Mouse (Mus musculus) kidney, adult 8-10 months (tissue): ENCODE results near the gene Dgka.
"Not testable (repeated sequence)": the region's sequence is repeated elsewhere in the genome, so short reads cannot be mapped to it uniquely, and the experiment has no call there.

ENCODE experiments used
- DNase-seq, 2 experiments: peaks; one replicate each; pipeline ENCODE4 v3.0.0; 2022

Dgka gene

DNA sequence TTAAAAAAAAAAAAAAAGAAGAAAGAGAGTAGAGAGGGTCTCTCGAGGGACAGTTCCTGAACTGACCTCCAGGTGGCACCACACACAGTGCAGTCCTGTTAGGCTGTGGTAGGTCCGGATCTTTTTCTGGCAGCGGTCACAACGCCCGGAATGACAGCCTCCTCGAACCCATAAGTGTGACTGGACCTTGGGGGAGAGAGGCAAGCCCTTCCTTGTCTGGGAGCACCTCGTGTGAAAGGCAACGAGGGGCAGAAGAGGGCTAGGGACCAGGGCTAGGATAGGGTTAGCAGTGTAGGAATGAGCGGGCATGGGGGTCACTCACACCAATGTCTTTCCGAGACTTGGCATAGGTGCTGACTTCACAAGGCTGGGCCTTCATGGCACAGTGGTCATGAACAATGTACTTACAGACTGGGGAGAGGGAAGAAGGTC, 13.6 kb downstream of the Dgka start:
- peak; percentile 54 to 76 for DNase-seq

DNA sequence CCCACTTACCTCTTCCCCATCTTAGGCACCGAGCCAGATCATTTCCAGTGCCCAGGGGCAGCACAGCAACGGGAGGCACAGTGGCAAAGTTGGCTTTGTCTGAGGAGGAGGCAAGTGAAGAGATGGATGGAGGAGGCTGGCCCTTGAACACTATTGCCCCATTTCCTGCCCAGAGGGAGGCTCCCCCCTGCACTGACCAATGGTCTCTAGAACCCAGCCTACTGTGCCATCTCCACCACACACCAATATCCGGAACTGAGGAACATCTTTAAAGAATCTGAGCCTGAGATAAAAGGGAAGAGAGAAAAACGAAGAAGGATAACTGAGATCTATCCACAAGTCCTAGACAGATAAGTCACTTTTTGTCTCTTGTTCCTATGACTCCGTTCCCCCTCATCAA, 16.6 kb downstream of the Dgka start:
- DNase-seq = no peak

DNA sequence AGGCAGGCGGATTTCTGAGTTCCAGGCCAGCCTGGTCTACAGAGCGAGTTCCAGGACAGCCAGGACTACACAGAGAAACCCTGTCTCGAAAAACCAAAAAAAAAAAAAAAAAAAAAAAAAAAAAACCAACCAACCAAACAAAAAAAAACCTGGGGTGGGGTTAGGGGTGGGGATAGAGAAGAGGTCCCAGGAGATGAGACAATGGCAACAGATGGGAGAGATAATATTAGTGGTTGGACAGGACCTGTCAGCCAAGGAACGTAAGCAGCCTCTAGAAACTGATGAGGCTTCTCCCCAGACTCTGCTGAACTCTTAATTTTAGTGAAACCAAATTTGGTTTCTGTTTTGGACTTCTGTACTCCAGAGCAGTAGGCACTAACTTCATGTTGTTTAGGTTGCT, 19.2 kb downstream of the Dgka start:
- DNase-seq = not testable (repeated sequence)

DNA sequence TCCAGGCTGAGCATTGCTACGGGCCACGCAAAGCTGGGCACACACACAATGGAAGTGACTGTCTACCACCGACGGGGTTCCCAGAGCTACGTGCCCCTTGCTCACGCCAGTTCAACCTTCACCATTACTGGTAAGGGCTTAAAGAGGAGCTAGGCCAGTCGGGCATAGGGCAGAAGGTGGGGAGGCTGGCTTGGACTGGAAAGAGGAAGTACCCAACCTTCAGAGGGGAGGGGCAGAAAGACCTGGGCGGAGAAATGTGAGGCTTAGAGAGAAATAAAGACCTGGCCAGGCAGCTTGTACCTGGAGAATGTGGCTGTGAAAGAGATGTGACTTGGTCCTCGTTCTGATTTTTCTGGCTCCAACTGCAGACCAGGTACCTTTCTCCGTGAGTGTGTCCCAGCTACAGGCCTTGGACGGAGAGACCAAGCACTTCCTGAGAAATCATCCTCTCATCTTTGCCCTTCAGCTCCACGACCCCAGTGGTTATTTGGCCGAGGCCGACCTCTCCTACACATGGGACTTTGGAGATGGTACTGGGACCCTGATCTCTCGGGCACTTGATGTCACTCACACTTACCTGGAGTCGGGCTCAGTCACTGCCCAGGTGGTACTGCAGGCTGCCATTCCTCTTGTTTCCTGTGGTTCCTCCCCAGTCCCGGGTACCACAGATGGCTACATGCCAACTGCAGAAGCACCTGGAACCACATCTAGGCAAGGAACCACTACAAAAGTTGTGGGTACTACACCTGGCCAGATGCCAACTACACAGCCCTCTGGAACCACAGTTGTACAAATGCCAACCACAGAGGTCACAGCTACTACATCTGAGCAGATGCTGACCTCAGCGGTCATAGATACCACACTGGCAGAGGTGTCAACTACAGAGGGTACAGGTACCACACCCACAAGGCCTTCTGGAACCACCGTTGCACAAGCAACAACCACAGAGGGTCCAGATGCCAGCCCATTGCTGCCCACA, 28.8 kb downstream of the Dgka start:
- no peak for DNase-seq

DNA sequence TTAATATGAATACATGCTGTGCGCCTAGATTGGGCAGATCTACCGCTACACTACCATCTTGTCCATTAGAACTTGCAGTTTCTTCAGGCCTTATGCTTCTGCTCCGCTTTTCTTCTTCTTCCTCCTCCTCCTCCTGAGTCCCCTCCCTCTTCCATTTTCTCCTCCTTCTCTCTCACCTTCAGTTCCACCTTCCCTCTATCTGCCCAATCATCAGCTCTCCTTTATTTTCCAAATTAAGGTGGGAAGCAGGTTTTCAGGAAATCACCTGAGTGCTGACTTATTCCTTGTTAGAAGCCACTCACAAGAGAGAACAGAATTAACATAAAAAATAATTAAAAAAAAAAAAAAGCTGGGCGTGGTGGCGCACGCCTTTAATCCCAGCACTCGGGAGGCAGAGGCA, 33.3 kb downstream of the Dgka start:
- not testable (repeated sequence) for DNase-seq

DNA sequence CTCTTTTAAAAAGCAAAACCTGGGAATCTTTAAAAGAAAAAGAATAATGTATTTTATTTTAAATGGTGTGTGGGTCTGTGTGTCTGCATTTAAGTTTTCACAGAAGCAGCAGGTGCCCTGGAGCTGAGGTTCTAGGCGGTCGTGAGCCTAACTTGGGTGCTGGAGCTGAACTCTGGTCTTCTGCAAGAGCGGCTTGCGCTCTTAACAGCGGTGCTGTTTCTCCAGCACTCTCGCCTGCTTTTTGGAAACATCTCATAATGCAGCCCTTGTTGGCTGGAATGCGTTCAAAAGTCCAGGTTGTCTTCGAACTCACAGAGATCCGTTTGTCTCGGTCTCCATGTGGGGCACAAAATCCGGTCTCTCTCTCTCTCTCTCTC, 39.4 kb downstream of the Dgka start:
- peak in 1 of 2 experiments; percentile 23 for DNase-seq

DNA sequence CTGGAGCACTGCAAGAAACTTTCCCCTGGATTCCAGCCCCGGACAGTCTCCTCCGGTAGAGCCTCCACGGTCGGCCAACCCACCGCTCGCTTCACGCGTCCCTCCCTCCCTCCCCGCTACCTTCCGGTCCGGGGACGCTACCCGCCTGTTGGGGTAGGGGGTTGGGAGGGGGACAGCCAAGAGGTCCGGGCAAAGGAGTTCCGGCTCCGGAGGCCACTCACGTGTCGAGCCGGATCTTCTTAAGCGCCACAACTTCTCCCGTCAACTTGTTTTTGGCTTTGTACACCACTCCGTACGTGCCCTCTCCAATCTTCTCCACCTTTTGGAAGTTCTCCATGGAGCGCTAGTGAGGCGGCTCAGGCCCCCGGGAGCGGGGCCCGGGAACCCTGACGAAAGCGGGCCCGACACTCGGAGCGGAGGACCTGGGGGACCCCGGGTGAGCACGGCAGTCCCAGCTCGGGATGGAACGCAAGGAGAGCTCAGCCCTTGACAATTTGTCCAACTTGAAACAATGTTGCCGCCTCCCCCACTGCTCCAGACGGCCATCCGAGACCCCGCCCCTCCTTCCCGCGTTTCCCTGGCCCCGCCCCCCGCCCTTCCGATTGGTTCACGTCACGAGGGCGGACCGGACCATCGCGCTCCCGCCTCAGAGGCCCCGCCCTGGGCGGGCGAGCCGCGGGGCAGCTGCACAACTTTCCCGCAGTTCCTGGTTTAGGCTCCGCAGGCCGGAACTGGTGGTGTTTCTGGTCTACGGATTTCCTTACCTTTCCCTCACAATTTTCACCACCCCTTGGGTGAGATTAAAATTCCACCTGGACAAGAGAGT, 40.0 kb downstream of the Dgka start, which contains the start of gene Cdk2:
TSS of gene Cdk2 (minus strand) at position 541 of the 826 bp plus-strand sequence.
- peak; percentile 91 to 92 for DNase-seq

DNA sequence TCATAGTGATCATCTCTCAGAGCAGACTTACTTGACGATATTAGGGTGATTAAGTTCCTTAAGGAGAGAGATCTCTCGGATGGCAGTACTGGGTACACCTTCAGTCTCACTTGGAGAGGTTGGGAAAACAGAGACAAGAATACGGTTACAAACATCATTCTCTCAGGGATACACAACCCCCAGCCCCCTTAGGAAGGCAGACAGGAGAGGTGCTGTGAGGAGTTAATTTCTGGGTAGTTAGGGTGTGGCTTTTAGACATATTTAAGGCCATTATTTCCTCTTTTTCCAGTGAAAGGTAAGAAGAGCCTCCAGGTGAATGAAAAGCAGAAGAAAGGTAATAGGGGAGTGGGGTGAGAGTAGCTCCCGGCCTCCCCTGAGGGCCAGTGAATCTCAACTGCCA, 40.8 kb downstream of the Dgka start, which contains the start of gene Pmel:
TSS of gene Pmel (plus strand) at position 301 of the 400 bp plus-strand sequence.
- DNase-seq = no peak

DNA sequence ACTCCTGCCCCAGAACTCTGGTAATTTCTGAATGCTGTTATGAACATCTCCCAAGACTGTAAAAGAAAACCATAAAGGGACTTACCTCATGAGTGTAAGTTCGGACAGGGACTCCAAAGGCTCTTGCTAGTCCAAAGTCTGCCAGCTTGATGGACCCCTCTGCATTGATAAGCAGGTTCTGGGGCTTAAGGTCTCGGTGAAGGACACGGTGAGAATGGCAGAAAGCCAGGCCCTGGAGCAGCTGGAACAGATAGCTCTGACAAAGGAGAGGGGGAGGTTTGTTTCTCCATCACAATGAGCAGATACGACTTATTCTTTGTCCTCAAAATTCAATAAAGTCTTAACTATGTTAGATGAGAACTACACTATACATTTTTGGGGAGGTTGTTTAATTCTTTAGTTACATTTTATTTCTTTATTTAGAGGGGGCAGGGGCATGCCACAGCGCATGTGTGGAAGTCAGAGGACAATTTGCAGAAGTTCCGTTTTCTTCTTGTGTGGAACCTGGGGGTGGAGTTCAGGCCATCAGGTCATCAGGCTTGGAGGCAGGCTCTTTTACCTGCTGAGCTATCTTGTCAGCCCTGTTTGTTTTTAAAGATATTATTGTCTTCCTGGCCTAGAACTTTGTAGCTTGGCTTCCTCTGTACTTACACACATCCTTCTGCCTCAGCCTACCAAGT, 42.2 kb downstream of the Dgka start:
- no peak for DNase-seq

DNA sequence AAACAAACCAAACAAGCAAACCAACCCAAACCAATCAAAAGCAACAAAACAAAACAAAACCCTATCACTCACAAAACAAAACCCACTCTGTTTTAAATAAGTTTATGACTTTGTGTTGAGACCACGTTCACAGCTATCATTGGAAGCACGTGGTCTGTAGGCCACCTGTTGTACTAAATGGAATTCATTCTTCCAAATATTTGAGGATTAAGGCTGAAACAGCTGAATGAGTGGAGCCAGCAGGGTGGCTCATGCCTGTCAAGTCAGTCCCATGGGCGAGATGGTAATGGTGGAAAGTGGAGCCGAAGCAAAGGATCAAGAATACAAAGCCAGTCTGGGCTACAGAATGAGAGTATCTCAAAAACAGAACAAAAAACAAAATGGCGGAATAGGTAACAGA, 43.9 kb downstream of the Dgka start:
- no peak for DNase-seq

DNA sequence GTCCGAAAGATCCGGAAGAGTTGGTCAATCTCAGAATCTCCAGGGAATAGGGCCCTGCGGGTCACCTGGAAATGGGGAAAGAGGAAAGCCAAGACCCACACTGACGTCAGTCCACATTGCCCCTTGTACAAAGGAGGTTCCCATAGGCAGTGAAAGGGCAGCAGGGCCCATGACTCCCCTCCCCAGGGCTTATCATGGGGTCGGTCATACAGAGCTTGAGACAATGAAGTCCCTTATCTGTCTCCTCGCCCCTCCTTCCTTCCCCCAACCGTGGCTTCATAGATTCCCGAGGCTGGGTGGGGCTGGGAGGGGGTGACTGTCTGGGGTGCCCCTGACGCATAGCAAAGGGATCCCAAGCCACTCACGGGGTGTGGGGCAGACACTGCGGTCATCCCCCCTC, 45.0 kb downstream of the Dgka start:
- no peak for DNase-seq

DNA sequence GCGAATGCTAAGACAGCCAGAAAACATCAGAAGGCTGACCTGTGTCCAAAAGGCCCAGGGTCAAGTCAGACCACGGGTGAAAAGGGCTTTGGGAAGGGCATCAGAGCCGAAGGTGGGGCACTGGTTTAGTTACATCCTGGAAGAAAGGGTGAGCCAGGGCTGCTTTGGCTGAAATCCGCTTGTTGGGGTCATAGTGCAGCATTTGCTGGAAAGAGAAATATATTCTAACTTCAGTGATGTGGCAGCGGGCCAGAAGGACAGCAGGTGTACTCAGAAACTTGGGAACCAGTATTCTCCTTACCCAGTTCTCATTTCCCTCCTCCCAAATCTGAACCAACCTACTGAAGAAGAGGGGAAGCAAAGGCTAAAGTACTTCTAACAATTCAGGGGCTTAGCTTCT, 45.6 kb downstream of the Dgka start:
- DNase-seq = peak; percentile 63

DNA sequence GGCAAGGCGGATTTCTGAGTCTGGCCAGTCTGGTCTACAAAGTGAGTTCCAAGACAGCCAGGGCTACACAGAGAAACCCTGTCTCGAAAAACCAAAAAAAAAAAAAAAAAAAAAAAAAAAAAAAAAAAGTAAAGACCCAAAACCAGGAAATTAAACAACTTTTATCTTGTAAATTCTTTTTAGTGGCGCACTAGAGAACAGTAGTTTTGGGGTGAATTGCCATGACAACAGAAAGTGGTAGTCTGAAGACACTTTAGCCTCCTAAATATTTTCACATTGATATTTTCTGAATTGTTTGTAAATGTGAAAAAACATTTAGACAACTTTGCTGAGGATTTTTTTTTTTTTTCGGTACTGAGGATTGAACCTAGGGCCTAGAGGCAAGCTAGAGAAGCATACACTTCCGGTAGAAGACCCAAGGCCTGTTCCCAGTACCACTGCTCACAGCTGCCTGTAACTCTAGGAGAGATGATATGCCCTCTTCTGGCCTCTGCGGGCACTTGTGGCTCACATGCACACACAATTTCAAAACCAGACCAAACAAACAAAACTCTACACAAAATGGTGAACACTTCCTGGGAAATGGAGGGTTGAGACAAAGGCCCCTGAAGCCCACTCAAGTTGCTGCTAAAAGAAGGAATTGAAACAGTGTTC, 47.5 kb downstream of the Dgka start:
- no peak for DNase-seq

DNA sequence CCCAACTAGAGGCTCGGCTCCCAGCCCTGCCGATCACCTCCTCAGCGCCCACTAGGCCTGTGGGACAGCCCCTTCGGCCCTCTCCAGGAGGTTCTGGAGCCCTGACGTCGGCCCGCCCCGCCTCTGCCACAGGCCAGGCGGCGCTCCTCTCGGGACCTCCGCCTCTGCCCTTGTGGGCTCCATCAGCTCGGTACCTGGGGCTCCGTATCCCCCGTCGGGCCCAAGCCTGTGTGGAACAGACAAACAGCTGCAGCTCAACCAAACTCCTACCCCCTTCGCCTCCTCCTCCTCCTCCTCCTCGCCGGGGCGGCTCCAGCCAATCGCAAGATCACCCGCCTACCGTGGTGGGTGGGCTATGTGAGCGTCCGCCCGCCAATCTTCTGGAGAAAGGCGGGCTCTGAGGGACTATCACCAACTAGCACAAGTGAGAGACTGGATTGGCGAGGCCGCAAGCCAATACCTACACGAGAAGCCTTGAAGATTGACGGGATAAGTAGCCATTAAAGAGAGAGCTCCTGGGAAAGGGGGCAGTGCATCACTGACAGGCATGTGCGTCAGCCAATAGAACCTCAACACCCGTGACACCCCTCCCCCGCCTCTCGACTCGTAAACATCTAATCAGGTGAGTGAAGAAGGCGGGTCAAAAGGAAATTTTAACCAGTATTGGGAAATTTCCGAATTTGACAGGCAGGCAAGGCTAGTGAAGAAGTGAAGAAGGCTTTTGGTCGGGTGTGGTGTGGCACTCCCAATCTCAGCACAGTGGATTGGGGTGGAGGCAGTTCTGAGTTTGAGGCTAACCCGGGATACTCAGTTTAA, 48.5 kb downstream of the Dgka start, which contains the start of gene Rab5b:
TSS of gene Rab5b (minus strand) at position 273 of the 816 bp plus-strand sequence.
- peak; percentile 100 for DNase-seq

DNA sequence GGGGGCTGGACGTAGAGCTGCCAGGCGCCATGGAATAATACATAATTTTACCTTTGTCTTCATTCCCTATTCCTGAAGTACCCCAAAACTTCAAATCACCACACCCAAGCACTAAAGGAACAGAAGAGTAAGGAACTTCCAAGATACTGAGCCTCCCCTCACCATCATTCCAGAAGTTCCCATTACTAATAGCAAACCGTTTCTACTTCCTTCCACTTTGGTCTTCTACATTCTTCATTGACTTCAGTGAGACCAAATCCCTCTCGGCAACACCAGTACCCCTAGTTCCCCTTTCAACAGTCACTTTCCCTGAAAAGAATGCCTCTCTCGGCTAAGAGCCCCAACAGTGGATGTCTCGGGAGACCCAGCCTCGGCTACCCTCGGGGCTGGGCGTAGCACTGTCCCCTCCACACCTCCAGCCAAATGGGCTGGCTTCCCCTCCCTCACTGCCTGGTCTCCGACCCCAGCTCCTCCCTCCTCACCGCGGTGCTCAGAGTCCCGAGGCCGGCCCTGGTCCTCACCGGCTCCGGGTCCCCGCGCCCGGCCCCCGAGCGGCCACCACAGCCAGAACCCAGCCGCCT, 49.2 kb downstream of the Dgka start:
- no peak for DNase-seq

DNA sequence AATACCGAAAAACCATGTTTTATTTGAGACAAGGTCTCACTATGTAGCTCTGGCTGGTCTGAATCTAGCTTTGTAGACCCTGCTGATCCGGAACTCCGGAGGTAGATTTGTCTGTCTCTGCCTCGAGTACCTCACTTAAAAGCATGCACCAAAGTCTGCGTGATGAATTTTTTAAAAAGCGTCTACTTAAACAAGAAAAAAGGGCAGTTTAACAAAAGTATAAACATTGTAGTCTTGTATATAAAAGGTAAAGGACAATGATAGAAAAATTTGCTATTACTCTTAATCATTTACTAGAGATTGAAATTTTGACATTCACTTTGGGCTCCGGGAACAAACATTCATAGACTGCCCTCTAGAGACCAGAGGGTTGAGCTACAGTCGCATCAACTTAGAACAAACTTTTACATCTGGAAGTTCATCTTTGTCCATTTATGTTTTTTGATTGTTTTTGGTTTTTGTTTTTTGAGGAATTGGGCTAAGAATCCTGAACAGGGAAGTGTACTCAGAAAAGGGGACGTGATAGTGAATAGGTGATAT, 70.1 kb downstream of the Dgka start:
- peak in 1 of 2 experiments; percentile 43 for DNase-seq

DNA sequence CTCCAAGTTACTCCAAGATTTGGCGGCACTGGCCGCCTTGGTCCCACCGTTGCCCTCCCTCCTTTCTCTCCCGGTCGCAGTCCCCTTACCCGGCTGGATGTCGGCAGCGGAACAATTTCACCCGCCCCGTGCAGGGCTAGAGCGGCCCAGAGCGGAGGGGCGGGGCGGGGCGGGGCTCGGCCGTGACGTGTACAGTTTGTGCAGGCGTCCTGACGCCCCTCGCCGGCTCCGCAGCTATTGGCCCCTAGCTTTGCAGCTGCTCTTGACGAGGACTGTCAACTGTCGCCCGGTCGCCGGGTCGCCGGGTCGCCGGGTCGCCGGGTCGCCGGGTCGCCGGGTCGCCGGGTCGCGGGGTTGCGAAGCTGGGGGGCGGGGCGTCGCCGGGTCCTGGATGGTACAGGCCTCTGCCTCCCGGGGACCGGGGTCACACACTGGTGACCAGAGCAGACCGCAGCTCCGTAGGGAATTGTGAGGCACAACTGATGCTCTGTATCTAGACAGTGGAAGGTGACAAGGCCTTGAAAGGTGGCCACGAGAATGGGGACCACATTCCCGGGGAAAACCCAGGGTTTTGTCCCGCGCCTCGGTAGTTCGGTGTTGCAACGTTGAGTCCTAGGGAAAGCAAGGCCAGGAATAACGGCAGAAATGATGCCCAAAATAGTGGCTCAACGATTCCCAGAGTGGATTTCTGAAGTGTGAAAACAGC, 70.7 kb downstream of the Dgka start, which contains the start of gene Suox:
TSS of gene Suox (minus strand) at position 311 of the 706 bp plus-strand sequence.
- DNase-seq = peak; percentile 75 to 83

DNA sequence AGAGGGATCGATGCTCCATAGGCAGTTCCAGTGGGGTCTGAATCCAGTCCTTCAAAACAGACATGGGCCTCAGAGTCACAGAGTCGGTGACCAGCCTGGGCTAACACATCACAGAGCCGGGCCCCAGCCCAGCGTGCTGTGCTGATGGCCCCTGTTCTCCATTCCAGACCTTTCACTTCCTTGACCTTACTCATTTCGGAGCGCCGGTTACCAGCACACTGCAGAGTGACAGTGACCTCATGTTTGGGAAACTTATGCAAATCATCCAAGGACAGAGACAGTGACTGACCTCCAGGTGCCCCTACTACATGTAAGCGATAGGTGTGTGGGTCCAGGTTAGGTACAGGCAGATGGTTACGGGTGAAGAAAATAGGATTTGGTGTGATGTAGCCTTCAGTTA, 73.5 kb downstream of the Dgka start:
- no peak for DNase-seq
